Mouse (Mus musculus) hematopoietic multipotent progenitor cell, adult 10-12 weeks (in vitro differentiated cells): Measurements from ENCODE around the gene Scgb1b11. TPM values are rescaled to one million over a fixed set of nuclear protein-coding genes. Genes with fewer than 3 reads are reported as not detected.

Source experiments
- polyA plus RNA-seq: library from polyadenylated mRNA; stranded (reverse); fragments of >175 nt; gene quantifications from 2 replicates; pipeline ENCODE4 v1.2.3, GENCODE M21; 2012; ENCODE audit warnings: low replicate concordance

Scgb1b11 gene
- polyA plus RNA-seq = not detected in 2 replicates

GRCm38 (mm10) chr7:32222540-32222939 is at the start of gene Scgb1b11:
Scgb1b11 (plus strand) TSS chr7:32222840.

GRCm38 (mm10) chr7:32211045-32211444 is 11.6 kb upstream of the Scgb1b11 start, which contains the start of gene Scgb2b11:
Scgb2b11 (minus strand) TSS chr7:32211145.

Other genes with a start within 250 kb of the Scgb1b11 start
- not detected in 2 replicates for gene Scgb1b10, start 122.0 kb upstream of the Scgb1b11 start, polyA plus RNA-seq
- not detected in 2 replicates for gene Scgb2b11, start 11.7 kb upstream of the Scgb1b11 start, polyA plus RNA-seq
- not detected in 2 replicates for gene Scgb2b12, start 104.4 kb downstream of the Scgb1b11 start, polyA plus RNA-seq
- gene Scgb1b12, start 111.3 kb downstream of the Scgb1b11 start, polyA plus RNA-seq = not detected in 2 replicates
- gene Scgb1b29, start 218.7 kb downstream of the Scgb1b11 start, polyA plus RNA-seq = not detected in 2 replicates